Comparison of ENCODE assay signal across 8 mouse cellular contexts in the genomic region with DNA sequence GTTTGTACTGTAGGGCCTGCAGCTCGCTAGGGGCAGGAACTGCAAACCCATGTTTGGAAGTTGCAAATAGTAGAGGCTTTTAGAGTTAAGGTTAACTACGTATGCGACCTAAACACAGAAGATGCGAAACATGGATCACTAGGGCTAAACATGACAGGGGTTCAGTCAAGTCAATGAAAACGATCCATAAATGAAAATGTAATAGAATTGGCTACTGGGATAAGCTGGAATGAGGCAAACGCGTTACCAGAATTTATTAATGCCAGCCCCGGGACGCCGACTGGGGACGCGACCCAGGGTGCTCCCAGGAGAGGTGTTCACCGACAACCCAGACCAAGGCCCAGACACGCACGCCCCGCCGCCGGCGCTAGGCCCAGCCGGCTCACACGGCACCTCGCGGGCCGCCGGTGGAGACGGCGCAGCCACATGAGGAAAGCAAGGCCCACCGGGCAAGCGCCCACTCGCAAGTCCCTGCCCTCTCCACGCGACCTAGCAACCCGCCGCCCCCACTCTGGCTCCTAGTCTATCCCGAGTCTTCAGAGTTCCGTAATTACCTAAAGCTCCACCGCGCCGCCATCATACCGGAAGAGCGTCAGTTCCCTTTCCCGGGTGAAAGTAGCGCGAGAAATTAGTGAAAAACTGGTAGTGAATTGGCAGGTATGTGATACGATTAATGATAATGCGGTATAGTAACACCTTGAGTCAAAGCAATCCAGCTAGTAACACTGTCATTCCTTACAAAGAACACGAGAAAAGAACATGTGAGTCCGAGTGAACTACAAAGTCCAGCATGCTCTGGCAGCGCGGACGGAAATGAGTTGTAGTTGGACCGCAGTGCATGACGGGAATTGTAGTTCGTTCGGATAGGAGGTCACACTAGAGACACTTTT. TPM values are rescaled to one million over a fixed set of nuclear protein-coding genes. Genes with fewer than 3 reads are reported as not detected.
DNase-seq lines count a peak whose midpoint lies in the region; ATAC-seq and TF ChIP-seq lines count a peak whose summit lies in the region.

A gene (minus strand): TSS at position 780 of the 890 bp plus-strand sequence.

- DNase-seq in MN1 (ENCODE audit: low spot score): peak; percentile 94
- peak; percentile 91 for DNase-seq in cerebellum, adult 9-10 months
- DNase-seq in hindbrain, embryonic 10.5 days (ENCODE audit: low spot score): peak; percentile 86
- DNase-seq in layer of hippocampus, adult 9-11 months: peak; percentile 92
- DNase-seq in lung, postnatal 0 days (ENCODE audit: low spot score): peak; percentile 96
- peak; percentile 77 for DNase-seq in ovary, postnatal 14 days (ENCODE audit: low spot score)
- DNase-seq in thymus, postnatal 14 days: peak; percentile 93

- WGBS in hindbrain, embryonic 10.5 days: under 1% methylated on average over 55 of the region's 55 CpGs
- 2% methylated on average over 42 of the region's 55 CpGs for WGBS in lung, postnatal 0 days

- H3K4me3 ChIP-seq in hindbrain, embryonic 10.5 days: peak within 1 kb of the TSS; percentile 84
- H3K4me3 ChIP-seq in lung, postnatal 0 days (ENCODE audit: low read depth, low read length): peak within 1 kb of the TSS; percentile 89

- peak within 1 kb of the TSS; percentile 71 for H3K4me2 ChIP-seq in lung, postnatal 0 days (replicated peaks; ENCODE audit: low read depth, low read length)

- peak; percentile 95 for ATAC-seq in frontal cortex, adult (ENCODE audit: low TSS enrichment)
- ATAC-seq in lung, postnatal 0 days: peak; percentile 96

- peak within 1 kb of the TSS; percentile 94 for H3K27ac ChIP-seq in hindbrain, embryonic 10.5 days
- H3K27ac ChIP-seq in lung, postnatal 0 days (ENCODE audit: low read length): peak within 1 kb of the TSS; percentile 79

- no peaks in the 10 kb centered on the region for H3K9me3 ChIP-seq in hindbrain, embryonic 10.5 days
- no peaks in the 10 kb centered on the region for H3K9me3 ChIP-seq in lung, postnatal 0 days (ENCODE audit: low read length)

- peak within 1 kb of the TSS; percentile 98 for H3K9ac ChIP-seq in lung, postnatal 0 days (replicated peaks; ENCODE audit: low read depth)

- TF ChIP-seq CTCF in lung, postnatal 0 days (IDR thresholded peaks at IDR 0.05): no peak

- no peaks in the 10 kb centered on the region for H3K27me3 ChIP-seq in hindbrain, embryonic 10.5 days (ENCODE audit: insufficient read depth, poor library complexity, severe bottlenecking)
- H3K27me3 ChIP-seq in lung, postnatal 0 days (replicated peaks; ENCODE audit: insufficient read depth, low read length): no peaks in the 10 kb centered on the region

- H3K4me1 ChIP-seq in hindbrain, embryonic 10.5 days (replicated peaks): peaks cover 12% of the 10 kb centered on the region
- peaks cover 4% of the 10 kb centered on the region; the same call in 1 of the 2 replicates for H3K4me1 ChIP-seq in lung, postnatal 0 days (ENCODE audit: insufficient read depth, low read depth, low read length)

- peak; percentile 56 for TF ChIP-seq EP300 in lung, postnatal 0 days (IDR thresholded peaks at IDR 0.05)

- H3K36me3 ChIP-seq in hindbrain, embryonic 10.5 days: peaks cover 12% of the 10 kb centered on the region; the same call in 1 of the 2 replicates
- no peaks in the 10 kb centered on the region for H3K36me3 ChIP-seq in lung, postnatal 0 days (ENCODE audit: insufficient read depth, low read length)

RNA-seq across cellular contexts. Expression of the gene that starts here (rescaled TPM):
- 28.8 and 35.0 TPM in 2 replicates for polyA plus RNA-seq in hindbrain, embryonic 10.5 days (2016; fragmentation: Nextera tagmentation; extraction: Ambion mirVana)
- 14.9 and 15.7 TPM in 2 replicates for polyA plus RNA-seq in lung, postnatal 0 days (2015; fragmentation: Nextera tagmentation; extraction: Ambion mirVana)

Comparison
In these comparisons a context has a peak if more than half of its experiments do, and no peak if none do; other contexts are left out.
1. Peak in every context shown above with its lines: DNase-seq, ATAC-seq, H3K4me3 ChIP-seq and H3K27ac ChIP-seq.